Mouse (Mus musculus): Measurements from ENCODE around the gene Cby3.

DNA sequence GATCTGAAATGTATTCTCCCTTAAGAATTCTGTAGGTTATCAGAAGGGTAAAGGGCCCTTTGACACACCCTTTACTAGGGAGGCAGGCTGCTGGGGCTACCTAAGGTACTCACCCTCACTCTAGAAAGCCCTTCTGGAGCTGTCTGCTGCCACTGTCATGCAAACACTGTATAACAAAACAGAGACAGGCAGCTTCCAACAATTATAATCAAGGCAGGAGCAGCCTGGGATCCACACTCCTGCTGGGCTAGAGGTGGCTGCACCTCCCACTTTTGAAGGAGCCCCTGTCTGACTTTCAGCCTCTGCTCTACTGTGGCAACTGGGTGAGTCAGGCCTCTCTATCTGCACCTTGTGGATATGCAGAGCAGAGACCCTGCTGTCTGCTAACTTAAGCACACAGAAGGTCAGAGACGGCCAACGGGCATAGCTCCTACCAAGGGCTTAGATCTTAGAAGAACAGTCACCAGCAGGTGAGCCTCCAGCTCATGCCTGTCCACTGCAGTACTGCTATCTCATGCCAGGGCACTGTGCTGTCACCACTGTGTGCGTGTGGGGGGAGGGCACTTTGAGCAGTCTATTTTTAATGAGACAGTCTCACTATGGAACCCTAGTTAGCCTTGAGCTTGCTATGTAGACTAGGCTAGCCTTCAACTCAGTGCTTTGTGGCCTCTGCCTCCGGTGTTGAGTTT, 37.2 kb downstream of the Cby3 start:
- TF ChIP-seq CTCF (IDR thresholded peaks at IDR 0.05; ENCODE audit: low read depth) (no peak), EP300 (IDR thresholded peaks at IDR 0.05; ENCODE audit: low read depth) (peak; percentile 42; the same call in 1 of the 2 replicates)

Measured in heart, postnatal 0 days (tissue).